Mouse (Mus musculus) limb, embryonic 12.5 days (tissue): ENCODE results near the gene Hist1h3b. TPM values are rescaled to one million over a fixed set of nuclear protein-coding genes. Genes with fewer than 3 reads are reported as not detected.
"Not testable (repeated sequence)": the region's sequence is repeated elsewhere in the genome, so short reads cannot be mapped to it uniquely, and the experiment has no call there.

ENCODE experiments used
- ATAC-seq: fragments of 200-750 bp; cut with Nextera tagmentation; 2 replicates; pipeline ENCODE4 v1.8.0; 2017; ENCODE audit warnings: low read depth, moderate TSS enrichment; ENCODE audit not compliant: insufficient number of reproducible peaks, insufficient read depth, low FRiP score, low TSS enrichment
- H3K27ac ChIP-seq: fragments of 300-500 bp; sonication (generic); 2 replicates; pipeline ENCODE4 v1.5.1; 2016; ENCODE audit warnings: mild to moderate bottlenecking, moderate library complexity
- H3K27me3 ChIP-seq: fragments of 300-500 bp; sonication (generic); 2 replicates; pipeline ENCODE4 v1.6.1; 2016; ENCODE audit warnings: mild to moderate bottlenecking, moderate library complexity
- H3K36me3 ChIP-seq: fragments of 300-500 bp; sonication (generic); 2 replicates; pipeline ENCODE4 v1.6.1; 2016; ENCODE audit warnings: mild to moderate bottlenecking, moderate library complexity
- H3K4me1 ChIP-seq: fragments of 300-500 bp; sonication (generic); replicated peaks from 2 replicates; pipeline ENCODE4 v1.6.1; 2016
- H3K4me2 ChIP-seq: fragments of 300-500 bp; sonication (generic); 2 replicates; pipeline ENCODE4 v1.6.1; 2016; ENCODE audit warnings: mild to moderate bottlenecking, moderate library complexity
- H3K4me3 ChIP-seq: fragments of 300-500 bp; sonication (generic); replicated peaks from 2 replicates; pipeline ENCODE4 v1.5.1; 2016; ENCODE audit warnings: mild to moderate bottlenecking
- H3K9ac ChIP-seq: fragments of 300-500 bp; sonication (generic); replicated peaks from 2 replicates; pipeline ENCODE4 v1.6.1; 2016; ENCODE audit warnings: mild to moderate bottlenecking, moderate library complexity
- H3K9me3 ChIP-seq: fragments of 300-500 bp; sonication (generic); 2 replicates; pipeline ENCODE4 v1.6.1; 2016; ENCODE audit warnings: mild to moderate bottlenecking, moderate library complexity
- WGBS: fragments of 180-500 bp; shearing (Covaris S2); methylation state at CpG from one replicate; pipeline ENCODE4 v1.1.7; 2016; 5-methylcytosine and 5-hydroxymethylcytosine counted together
- polyA plus RNA-seq: library from polyadenylated mRNA; unstranded; fragments of >200 nt; fragmentation: Nextera tagmentation; extraction: Ambion mirVana; gene quantifications from 2 replicates; pipeline ENCODE4 v1.2.1, GENCODE M21; 2016

The Hist1h3b gene
- polyA plus RNA-seq, 1 experiment from 2014 or later: 30.1 TPM

DNA sequence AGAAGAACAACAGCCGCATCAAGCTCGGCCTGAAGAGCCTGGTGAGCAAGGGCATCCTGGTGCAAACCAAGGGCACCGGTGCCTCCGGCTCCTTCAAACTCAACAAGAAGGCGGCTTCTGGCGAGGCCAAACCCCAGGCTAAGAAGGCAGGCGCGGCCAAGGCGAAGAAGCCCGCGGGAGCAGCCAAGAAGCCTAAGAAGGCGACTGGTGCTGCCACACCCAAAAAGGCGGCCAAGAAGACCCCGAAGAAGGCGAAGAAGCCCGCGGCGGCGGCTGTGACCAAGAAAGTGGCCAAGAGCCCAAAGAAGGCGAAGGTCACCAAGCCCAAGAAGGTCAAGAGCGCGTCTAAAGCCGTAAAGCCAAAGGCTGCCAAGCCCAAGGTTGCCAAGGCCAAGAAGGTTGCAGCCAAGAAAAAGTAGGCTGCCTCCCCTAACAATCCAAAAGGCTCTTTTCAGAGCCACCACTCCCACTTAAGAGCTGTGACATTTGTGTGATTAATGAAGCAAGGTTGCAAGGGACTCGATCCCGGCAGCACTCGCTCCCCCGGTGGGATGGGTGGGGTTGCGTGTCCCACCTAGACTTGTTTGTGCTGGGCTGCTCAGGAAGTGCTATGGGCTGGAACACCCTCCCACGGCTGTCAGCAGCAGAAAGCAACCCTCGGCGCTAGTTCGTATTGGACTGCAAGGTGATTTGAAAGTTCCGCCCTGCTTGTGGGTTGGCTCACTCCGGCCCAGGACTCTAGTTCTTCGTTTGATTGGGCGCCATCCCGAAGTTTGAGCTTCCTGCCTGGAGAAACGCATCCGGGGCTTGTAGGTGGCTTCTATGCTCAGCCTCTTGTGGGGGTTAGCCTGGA, 12.8 kb upstream of the Hist1h3b start:
- peak; percentile 92 for ATAC-seq
- Histone ChIP-seq H3K27me3 (no peaks in the 10 kb centered on the region), H3K4me1 (peaks cover 14% of the 10 kb centered on the region), H3K36me3 (no peaks in the 10 kb centered on the region), H3K4me3 (peak overlapping the region; percentile 59), H3K9me3 (no peaks in the 10 kb centered on the region), H3K27ac (peak overlapping the region; percentile 99), H3K4me2 (peak overlapping the region; percentile 86), H3K9ac (peak overlapping the region; percentile 89)
- under 1% methylated on average over 39 of the region's 39 CpGs for WGBS

DNA sequence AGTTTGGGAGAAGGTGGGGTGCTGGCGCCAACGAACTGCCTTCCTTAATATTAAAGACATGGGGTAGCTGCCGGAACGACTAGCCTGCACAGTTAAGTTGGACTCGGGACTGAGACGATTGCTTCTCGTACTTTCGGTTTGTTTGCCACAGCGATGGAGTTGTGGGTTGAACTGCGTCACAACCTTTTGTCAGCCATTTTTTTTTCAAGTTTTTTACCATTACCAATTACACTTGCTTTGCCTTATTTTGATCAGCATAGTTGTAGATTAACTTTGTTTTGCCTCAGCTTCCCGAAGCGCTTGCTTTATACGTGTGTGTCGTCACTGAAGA, 12.2 kb upstream of the Hist1h3b start:
- Histone ChIP-seq H3K4me1 (peaks cover 18% of the 10 kb centered on the region), H3K36me3 (no peaks in the 10 kb centered on the region), H3K4me2 (peak overlapping the region; percentile 86), H3K27me3 (no peaks in the 10 kb centered on the region), H3K4me3 (peak overlapping the region; percentile 59), H3K9ac (peak overlapping the region; percentile 89), H3K9me3 (no peaks in the 10 kb centered on the region), H3K27ac (peak overlapping the region; percentile 99)
- 2% methylated on average over 14 of the region's 14 CpGs for WGBS
- no peak for ATAC-seq

DNA sequence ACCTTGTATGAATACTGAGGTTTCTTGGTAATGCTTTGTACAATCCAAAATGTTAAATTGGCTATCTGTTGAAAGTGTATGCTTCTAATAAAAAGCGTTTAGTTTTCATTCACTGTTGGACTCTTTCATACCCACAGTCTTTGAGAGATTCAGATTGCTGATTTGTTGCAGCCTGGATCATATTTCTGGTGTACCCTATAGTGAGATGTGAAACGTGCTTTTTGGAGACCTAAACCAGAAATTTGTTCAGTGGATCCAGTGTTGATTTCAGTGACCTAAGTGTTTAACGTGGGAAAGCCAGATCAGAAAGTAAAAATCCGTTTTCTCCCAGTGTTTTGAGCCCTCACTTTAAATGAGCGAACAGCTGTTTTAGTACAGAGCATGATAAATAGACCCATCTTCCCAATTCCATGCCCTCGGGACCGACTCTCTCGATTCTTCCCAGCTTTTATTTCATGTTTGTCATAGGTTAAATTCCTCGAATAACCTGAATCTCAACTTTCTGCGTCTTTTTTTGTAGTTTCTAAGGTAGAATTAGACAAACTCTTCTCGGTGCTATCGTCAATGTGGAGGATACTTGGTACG, 11.7 kb upstream of the Hist1h3b start:
- H3K9me3 ChIP-seq: no peaks in the 10 kb centered on the region
- peak overlapping the region; percentile 59 for H3K4me3 ChIP-seq
- peak overlapping the region; percentile 89 for H3K9ac ChIP-seq
- H3K4me1 ChIP-seq: peaks cover 18% of the 10 kb centered on the region
- peak overlapping the region; percentile 99 for H3K27ac ChIP-seq
- no peaks in the 10 kb centered on the region for H3K36me3 ChIP-seq
- no peaks in the 10 kb centered on the region for H3K27me3 ChIP-seq
- ATAC-seq: no peak
- peak overlapping the region; percentile 86 for H3K4me2 ChIP-seq
- 36% methylated on average over 13 of the region's 13 CpGs for WGBS

DNA sequence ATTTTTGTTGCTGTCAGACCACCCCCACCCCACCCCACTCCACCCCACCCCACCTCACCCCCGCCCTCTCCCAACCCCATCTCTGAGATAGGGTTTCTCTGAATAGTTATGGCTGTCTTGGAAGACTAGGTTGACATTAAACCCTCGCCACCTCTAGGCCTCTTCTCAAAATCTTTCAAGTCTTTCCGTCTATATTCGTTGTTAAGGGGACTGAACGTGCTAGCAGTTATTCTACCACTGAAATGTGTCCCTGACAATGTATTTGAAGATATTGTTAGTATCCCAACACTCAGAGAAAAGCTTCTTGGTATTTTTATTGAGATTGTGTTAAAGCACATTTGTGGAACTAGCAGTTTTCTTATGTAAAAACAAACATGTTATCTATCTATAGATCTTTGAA, 11.2 kb upstream of the Hist1h3b start:
- Histone ChIP-seq H3K9me3 (no peaks in the 10 kb centered on the region), H3K4me2 (peak overlapping the region; percentile 86), H3K4me1 (peaks cover 18% of the 10 kb centered on the region), H3K9ac (peak overlapping the region; percentile 89), H3K27me3 (no peaks in the 10 kb centered on the region), H3K27ac (peak overlapping the region; percentile 99), H3K36me3 (no peaks in the 10 kb centered on the region), H3K4me3 (peak overlapping the region; percentile 59)
- WGBS: 65% methylated on average over 5 of the region's 5 CpGs
- no peak for ATAC-seq

DNA sequence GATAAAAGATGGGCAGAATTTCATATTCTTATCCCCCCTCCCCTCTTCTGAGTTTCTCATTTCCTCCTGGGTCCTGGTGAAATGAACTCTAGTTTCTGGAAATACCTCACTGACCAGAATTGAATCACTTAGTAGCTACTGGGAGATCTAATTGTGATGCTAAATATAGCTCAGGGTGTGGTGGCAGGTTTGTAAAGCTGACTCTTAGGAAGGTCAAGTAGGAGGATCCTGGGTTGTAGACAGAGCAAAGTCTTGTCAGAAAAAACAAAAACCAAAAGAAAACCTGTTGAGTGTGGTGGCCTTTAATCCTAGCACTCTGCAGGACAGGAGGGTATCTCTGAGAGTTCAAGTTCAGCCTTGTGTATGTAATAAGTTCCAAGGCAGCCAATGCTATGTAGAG, 10.1 kb upstream of the Hist1h3b start:
- no peak overlapping the region for H3K9ac ChIP-seq
- H3K27me3 ChIP-seq: no peaks in the 10 kb centered on the region
- no peaks in the 10 kb centered on the region for H3K36me3 ChIP-seq
- no peak overlapping the region for H3K27ac ChIP-seq
- H3K4me3 ChIP-seq: no peak overlapping the region
- no peaks in the 10 kb centered on the region for H3K9me3 ChIP-seq
- no peak overlapping the region for H3K4me2 ChIP-seq
- ATAC-seq: no peak
- peaks cover 18% of the 10 kb centered on the region for H3K4me1 ChIP-seq

DNA sequence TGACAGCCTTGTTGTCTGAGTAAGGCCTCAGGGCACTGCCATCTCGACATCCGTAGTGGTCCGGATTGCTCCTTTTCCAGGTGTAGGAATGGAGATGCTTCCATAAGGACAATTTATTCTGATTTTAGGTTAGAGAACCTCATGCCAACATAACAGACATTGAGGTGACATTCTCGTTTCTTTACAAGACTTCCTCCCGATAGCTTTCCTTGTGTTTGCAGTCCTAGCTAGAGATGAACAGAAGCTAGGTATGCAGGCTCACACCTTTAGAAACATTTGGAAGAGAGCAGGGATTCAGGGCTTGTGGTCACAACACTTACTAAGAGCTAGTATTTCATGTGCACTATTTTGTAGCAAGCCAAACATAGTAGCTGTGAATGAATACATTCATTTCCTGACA, 8.9 kb upstream of the Hist1h3b start:
- no peaks in the 10 kb centered on the region for H3K9me3 ChIP-seq
- H3K4me1 ChIP-seq: peaks cover 29% of the 10 kb centered on the region
- H3K4me2 ChIP-seq: no peak overlapping the region
- no peaks in the 10 kb centered on the region for H3K36me3 ChIP-seq
- ATAC-seq: no peak
- H3K4me3 ChIP-seq: no peak overlapping the region
- WGBS: 83% methylated on average over 5 of the region's 5 CpGs
- H3K27ac ChIP-seq: peak overlapping the region; percentile 66
- no peak overlapping the region for H3K9ac ChIP-seq
- H3K27me3 ChIP-seq: no peaks in the 10 kb centered on the region

DNA sequence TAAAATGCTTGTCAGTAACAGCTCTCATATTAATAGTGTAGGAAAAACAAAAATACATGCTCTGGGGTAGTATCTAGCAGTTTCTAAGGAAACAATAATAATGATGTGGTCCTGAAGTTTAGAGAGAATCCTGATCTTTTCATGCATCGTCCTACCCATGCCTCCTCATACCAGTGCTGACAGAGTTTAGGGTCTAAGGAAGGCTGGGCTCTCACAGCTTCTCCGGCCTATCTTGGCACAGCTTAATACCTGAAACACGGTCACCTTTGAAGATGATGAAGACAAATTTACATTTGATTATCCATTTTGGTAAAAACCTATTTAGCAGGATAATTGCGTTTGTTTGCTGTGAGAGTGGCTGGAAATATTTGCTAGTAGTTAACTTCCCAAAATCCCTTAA, 8.1 kb upstream of the Hist1h3b start:
- peak overlapping the region; percentile 61; the same call in 1 of the 2 replicates for H3K9ac ChIP-seq
- ATAC-seq: no peak

DNA sequence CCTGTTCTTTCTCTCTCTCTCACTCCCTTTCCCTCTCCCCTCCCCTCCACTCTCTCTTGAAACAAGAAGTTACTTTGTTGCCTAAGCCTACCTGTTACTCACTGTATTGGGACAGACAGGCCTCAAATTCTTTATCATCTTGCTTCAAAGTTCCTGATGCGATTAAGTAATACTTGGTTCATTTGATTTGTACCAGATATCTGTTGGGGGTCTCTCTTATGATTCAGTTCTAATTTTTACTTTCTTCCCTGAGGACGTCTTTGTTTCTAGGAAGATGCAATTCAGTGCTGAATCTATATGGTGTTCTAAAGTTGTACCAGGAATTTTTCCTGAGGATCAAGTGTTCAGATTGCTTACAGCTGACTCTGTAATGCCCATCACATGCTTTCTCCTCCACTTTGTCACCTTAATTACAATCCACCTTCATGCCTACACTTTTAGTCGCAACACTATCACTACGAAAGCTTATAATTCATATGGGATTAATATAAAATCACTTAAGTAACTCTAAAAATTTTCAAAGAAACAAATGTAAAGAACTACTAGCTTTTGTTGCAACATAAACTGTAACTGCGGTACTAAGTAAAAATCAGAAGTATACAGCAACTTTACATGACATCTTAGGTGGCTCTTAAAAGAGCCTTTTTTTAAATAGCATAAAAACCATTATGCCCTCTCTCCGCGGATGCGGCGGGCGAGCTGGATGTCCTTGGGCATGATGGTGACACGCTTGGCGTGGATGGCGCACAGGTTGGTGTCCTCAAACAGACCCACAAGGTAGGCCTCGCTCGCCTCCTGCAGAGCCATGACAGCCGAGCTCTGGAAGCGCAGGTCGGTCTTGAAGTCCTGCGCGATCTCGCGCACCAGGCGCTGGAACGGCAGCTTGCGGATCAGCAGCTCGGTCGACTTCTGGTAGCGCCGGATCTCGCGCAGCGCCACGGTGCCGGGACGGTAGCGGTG, 7.4 kb upstream of the Hist1h3b start:
- H3K4me3 ChIP-seq: peak overlapping the region; percentile 43
- H3K27me3 ChIP-seq: no peaks in the 10 kb centered on the region
- H3K27ac ChIP-seq: peak overlapping the region; percentile 99
- under 1% methylated on average over 16 of the region's 36 CpGs for WGBS
- H3K36me3 ChIP-seq: no peaks in the 10 kb centered on the region
- H3K4me1 ChIP-seq: peaks cover 34% of the 10 kb centered on the region
- peak overlapping the region; percentile 61 for H3K9ac ChIP-seq
- no peaks in the 10 kb centered on the region for H3K9me3 ChIP-seq
- H3K4me2 ChIP-seq: peak overlapping the region; percentile 66
- ATAC-seq: no peak

More for the DNA sequence above, 8.1 kb upstream of the Hist1h3b start:
- H3K4me1 ChIP-seq: peaks cover 34% of the 10 kb centered on the region
- peak overlapping the region; percentile 43 for H3K4me3 ChIP-seq
- no peaks in the 10 kb centered on the region for H3K36me3 ChIP-seq
- peak overlapping the region; percentile 99 for H3K27ac ChIP-seq
- no peaks in the 10 kb centered on the region for H3K27me3 ChIP-seq
- H3K9me3 ChIP-seq: no peaks in the 10 kb centered on the region
- WGBS: 42% methylated on average over 4 of the region's 4 CpGs
- peak overlapping the region; percentile 66 for H3K4me2 ChIP-seq

DNA sequence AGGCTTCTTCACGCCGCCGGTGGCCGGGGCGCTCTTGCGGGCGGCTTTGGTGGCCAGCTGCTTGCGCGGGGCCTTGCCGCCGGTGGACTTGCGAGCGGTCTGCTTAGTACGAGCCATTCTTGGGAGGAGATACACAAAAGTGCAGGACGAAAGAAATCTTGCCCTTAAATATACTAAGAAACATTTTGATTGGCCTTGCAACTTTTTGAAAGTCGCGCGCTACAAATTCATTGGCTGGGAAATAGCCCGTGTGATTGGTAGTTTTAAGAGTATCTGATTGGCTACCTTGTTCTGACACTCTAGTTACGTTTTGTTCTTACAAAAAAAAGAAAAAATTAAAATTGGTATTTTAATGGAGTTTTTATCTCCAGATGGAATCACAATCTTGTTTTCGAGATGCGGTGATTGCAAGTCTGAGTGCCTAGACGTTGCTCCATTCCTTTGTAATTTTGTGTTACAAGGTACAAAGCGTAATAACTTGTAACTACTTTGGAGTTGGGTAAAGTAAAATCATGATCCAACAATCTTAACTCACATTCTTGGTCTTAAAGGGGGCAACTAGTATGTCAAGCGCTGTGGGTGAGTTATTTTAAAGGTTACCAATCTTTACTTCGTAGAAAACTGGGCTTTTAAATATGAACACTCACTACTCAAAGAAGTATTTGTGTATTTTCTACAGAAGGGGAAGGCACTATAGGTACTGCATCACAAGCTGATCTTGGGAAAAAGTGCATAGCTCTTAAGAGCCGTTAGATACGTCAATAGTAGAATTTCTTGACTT, 6.5 kb upstream of the Hist1h3b start, which contains the start of gene Hist1h3c:
Gene Hist1h3c, minus strand, starts transcription at position 222 of the 781 bp plus-strand sequence.
- Histone ChIP-seq H3K4me1 (peaks cover 29% of the 10 kb centered on the region), H3K27ac (peak within 1 kb of the TSS; percentile 99), H3K9ac (peak within 1 kb of the TSS; percentile 69), H3K4me2 (peak within 1 kb of the TSS; percentile 66), H3K4me3 (peak within 1 kb of the TSS; percentile 43), H3K36me3 (no peaks in the 10 kb centered on the region), H3K27me3 (no peaks in the 10 kb centered on the region), H3K9me3 (no peaks in the 10 kb centered on the region)
- under 1% methylated on average over 26 of the region's 28 CpGs for WGBS
- ATAC-seq: peak; percentile 76

DNA sequence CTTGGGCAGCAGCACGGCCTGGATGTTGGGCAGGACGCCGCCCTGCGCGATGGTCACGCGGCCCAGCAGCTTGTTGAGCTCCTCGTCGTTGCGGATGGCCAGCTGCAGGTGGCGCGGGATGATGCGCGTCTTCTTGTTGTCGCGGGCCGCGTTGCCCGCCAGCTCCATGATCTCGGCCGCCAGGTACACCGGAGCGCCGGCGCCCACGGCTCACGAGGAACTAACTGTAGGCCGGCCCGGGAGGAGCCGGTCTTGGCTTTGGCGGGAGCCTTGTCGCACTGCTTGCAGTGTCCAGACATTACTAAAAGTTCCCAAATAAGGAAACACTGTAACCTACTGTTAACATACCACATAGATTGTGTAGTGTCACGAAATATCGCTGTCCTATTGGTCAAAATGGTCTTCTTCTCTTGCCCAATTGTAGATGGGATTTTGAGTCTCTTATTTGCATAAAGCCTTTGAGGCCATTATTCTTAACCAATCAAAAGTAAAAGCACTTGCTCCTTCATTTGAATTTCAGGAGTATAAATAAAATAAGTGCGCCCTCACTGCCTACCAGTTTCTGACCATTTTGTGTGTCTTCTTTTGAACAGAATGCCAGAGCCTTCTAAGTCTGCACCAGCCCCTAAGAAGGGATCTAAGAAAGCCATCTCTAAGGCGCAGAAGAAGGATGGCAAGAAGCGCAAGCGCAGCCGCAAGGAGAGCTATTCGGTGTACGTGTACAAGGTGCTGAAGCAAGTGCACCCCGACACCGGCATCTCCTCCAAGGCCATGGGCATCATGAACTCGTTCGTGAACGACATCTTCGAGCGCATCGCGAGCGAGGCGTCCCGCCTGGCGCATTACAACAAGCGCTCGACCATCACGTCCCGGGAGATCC, 5.6 kb upstream of the Hist1h3b start, which contains the start of gene Hist1h2bb:
Gene Hist1h2bb, plus strand, starts transcription at position 534 of the 880 bp plus-strand sequence.
- whole genome bisulfite sequencing: under 1% methylated on average over 50 of the region's 58 CpGs
- peaks cover 25% of the 10 kb centered on the region; the same call in 1 of the 2 replicates for H3K4me1 ChIP-seq

More for the DNA sequence above, 5.6 kb upstream of the Hist1h3b start, which contains the start of gene Hist1h2bb:
- Histone ChIP-seq H3K4me3 (peak within 1 kb of the TSS; percentile 43), H3K4me2 (peak within 1 kb of the TSS; percentile 66), H3K9ac (peak within 1 kb of the TSS; percentile 69), H3K27ac (peak within 1 kb of the TSS; percentile 99)
- peak; percentile 95 for ATAC-seq
- H3K9me3 ChIP-seq, H3K27me3 ChIP-seq, H3K36me3 ChIP-seq: not testable (repeated sequence)
